Mouse (Mus musculus) olfactory bulb, adult 2 months (tissue): ENCODE results near the gene Cul3.

ENCODE experiments used
- CTCF ChIP-seq: fragments of 200-500 bp; IDR thresholded peaks from 2 replicates; pipeline ENCODE4 v1.5.1; 2012; ENCODE audit warnings: low read depth, mild to moderate bottlenecking, low read length, moderate library complexity; ENCODE audit not compliant: insufficient read depth
- POLR2A ChIP-seq: fragments of 200-500 bp; IDR thresholded peaks from 2 replicates; pipeline ENCODE4 v1.6.1; 2012; ENCODE audit warnings: mild to moderate bottlenecking, low read depth, low read length, moderate library complexity; ENCODE audit not compliant: insufficient read depth

- TF ChIP-seq CTCF (no peak), POLR2A (no peak)
These were observed 15.9 kb downstream of the Cul3 start for GRCm38 (mm10) chr1:80324370-80324769.
